Mouse (Mus musculus) c-Kit-positive CD71-positive TER-119-negative erythroid progenitor cells, embryonic 14.5 days (primary cell): ENCODE measurements around the gene Lsm11.

Source experiments
- DNase-seq: peaks from one replicate; pipeline ENCODE4 v3.0.0-alpha.2; 2013; ENCODE audit warnings: low read depth

The Lsm11 gene

DNA sequence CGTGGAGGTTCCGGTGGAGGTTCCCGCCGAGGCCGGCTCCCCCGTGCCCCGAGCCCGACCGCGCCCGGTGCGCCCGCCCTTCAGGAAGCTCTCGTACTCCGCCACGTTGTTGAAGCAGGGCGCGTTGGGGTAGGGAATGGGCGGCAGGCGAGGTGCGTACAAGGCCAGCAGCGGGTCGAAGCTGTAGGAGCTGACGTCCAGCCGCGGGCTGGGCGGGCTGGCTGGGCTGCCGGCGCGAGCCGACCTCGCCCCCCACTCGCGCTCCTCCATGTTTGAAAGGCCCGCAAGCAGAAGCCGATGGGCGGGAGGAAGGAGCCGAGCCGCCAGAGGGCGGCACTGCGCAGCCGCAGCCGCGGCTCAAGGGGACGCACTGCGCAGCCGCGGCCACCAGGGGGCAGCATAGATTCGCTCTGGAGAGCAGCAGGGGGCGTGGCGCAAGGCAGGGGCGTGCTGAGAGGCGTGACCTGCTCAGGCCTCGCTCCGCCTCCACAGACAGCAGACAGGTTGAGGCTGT is at the start of gene Lsm11:
TSS of gene Lsm11 (minus strand) at position 293 of the 514 bp plus-strand sequence.
- DNase-seq = peak; percentile 87

DNA sequence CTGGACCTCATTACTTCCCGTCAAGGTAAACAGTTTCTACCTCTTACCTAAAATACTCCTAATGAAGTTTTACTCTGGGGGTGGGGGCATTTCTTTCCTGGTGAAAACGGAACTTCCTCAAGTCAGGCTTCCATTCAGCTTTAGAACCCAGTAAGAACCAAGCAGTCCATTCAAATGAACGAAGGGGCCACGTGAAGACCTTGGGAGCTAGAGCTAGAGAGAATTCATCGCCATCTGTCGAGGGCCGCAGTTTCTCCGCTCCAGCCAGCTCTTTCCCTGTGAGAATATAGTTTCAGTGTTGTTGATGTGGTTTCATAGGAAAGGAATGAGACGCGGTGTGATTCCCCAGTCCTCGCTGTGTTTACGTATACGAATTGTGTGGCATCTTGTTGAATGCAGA is 47.4 kb upstream of the Lsm11 start:
- DNase-seq = no peak

DNA sequence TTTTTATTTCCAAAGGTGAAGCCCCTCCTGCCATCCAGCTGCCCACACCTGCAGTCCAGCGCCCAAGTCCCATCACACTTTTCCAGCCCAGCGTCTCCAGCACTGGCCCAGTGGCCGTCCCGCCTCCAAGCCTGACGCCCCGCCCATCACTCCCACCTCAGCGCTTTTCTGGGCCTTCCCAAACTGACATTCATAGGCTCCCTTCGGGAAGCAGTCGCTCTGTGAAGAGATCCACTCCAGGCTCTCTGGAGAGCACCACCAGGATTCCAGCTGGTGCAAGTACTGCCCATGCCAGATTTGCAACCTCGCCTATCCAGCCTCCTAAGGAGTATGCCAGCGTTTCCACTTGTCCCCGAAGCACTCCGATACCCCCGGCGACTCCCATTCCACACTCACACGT is 46.9 kb upstream of the Lsm11 start:
- DNase-seq = no peak

DNA sequence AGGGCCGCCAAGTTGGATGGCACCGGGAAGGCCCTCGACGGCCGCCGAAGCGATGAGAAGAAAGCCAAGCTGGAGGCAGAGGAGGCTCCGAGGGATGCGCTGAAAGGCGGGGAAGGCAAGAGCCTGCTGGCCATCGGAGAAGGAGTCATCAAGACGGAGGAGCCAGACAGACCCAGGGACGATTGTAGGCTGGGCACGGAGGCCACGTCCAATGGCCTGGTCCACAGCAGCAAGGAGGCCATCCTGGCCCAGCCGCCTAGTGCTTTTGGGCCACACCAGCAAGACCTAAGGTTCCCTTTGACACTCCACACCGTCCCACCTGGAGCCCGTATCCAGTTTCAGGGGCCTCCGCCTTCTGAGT is 36.1 kb upstream of the Lsm11 start:
- no peak for DNase-seq

DNA sequence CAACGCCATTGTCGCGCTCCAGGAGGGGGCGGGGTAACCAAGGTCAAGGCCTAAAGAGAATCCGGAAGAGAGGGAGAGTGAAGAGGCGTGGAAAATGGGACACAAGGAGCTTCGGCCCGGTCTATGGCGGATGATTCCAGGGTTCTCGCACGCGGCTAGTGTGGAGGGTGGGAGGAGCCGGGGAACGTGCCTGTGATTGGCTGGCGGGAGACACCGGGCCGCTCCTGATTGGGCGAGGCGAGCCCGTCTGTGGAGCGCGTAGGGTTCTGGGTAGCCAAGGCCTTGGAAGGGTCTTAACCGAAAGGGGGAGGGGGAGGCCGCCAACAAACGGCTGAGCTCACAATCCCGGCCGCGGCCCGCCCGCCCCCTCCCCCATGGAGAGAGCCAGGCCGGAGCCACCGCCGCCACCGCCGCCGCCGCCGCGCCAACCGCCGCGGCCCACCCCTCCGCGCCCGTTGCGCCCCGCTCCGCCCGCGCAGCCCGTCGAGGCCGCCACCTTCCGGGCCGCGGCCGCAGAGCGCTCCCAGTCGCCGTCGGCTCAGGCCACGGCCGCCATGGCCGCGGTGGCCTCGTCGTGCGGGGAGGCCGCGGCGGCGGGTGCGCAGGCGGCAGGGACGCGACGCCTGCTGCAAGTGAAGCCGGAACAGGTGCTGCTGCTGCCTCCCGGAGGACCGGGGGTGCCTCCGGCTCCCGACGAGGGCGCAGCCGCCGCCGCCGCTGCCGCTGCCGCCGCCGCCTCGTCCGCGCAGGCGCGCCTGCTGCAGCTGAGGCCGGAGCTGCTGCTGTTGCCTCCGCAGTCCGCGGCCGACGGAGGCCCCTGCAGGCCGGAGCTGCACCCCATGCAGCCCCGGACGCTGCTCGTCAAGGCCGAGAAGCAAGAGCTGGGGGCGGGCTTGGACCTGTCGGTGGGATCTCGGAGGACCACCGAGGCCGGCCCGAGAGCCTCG is 35.5 kb upstream of the Lsm11 start, which contains the start of gene Sox30:
TSS of gene Sox30 (plus strand) at position 365 of the 947 bp plus-strand sequence.
- no peak for DNase-seq

DNA sequence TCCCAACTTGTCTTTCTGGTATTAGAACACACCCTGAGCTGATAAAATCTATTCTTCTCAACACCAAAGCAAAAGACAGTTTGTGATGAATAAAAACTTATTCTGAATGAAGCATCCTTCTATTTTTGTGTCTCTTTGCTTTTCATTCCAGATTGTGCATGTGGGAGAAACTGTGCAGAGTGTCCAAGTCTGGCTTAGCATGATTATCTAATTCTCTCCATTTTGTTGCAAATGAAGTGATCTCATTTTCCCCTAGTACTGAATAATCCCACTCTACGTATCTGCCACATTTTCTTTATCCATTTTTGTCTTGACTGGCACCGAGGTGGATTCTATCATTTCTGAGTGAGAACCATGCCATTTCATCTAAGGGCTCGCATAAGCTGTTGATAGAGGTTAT is 31.3 kb upstream of the Lsm11 start:
- no peak for DNase-seq

DNA sequence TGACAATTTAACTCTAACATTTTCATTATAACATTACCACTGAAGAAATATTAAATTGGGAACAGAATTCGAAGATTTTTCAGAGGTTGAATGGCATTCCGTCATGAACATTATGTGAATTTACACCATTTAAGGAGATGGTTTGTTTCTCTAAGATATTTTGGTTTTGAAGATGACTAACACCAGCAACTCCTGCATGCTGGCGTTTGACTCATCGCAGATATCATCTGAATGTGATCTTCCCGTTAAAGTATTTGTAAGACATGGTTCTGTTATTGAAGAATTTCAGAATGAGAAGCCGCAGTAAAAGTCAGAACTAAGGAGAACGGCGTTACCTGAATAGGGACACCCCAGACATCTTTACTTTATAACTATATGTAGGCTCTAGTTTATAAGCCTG is 29.7 kb upstream of the Lsm11 start:
- DNase-seq = no peak

DNA sequence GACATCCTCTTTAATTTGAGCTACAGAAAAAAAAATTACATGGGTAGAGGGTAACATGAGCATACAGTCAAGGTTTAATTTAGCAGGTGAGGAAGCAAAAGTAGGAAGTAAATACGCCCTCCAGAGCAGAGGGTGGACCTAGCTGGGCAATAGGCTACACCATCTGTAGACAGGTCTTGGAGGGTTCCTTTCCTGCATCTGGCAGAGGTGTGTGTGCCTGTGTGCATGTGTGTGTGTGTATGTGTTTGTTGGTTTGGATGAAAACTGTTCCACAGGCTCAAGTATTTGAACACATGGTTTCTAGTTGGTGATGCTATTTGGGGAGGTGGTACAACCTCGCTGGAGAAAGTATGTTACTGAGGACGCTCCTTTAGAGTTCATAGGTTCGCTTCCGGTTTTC is 28.9 kb upstream of the Lsm11 start:
- DNase-seq = no peak

DNA sequence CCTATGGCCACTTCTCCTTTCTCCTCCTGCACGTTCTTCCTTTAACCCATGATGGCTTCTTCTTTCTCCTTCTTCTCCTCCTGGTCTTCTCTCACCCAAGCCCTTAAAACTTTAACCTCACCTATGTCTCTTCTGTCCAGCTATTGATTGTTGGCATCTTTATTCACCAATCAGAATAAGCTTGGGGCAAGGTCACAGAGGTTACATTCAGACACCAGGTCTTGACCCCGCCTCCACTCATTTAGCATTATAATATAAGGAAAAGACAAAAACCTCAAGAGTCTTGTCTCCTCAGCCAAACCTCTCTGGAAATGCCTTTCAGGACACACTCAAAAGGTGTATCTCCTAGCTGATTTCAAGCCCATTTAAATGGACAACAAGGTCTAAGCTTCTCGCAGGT is 23.7 kb upstream of the Lsm11 start:
- DNase-seq = no peak

DNA sequence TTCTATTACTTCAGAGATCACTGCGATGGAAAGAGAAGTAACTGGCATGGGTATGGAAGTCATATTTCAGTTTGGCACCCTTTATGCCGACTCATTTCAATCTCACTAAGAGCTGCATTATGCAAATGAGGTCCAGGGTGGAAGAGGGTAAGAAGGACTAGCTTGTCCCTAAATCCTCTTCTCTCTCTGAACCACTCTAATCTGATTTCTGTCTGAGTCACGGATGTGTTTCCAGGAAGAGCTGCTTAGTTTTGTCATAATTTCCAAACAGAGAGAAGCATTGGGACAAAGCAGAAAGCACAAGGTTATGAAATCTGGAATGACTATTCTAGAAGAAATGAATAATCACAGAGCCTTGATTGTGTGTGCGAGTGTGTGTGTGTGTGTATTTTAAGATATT is 22.2 kb upstream of the Lsm11 start:
- DNase-seq = no peak

DNA sequence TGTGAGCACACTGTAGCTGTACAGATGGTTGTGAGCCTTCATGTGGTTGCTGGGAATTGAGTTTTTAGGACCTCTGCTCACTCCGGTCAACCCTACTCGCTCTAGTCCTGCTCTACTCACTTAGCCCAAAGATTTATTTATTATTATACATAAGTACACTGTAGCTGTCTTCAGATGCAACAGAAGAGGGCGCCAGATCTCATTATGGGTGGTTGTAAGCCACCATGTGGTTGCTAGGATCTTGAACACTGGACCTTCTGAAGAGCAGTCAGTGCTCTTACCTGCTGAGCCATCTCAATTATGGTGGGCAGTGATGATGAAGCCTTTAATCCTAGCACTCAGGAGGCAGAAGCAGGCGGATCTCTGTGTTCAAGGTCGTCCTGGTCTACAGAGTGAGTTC is 15.3 kb upstream of the Lsm11 start:
- no peak for DNase-seq

DNA sequence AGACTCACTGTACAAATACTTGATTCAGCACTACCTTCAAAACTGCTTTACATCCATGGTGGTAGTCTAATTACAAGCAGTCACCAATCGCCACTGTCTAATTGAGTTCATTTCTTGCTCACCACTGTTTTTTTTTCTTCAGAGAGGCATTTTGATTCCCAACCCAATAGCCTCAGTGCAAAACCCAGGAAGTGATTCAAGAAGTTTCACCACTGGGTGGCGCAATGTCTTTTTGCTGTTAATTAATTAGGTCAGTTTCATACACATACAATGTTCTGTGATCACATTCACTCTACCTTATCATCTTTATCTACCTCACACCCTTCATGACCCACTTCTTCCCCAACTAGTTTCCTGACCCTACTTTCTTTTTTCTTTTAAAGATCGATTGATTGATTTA is 14.9 kb upstream of the Lsm11 start:
- DNase-seq = peak; percentile 41

DNA sequence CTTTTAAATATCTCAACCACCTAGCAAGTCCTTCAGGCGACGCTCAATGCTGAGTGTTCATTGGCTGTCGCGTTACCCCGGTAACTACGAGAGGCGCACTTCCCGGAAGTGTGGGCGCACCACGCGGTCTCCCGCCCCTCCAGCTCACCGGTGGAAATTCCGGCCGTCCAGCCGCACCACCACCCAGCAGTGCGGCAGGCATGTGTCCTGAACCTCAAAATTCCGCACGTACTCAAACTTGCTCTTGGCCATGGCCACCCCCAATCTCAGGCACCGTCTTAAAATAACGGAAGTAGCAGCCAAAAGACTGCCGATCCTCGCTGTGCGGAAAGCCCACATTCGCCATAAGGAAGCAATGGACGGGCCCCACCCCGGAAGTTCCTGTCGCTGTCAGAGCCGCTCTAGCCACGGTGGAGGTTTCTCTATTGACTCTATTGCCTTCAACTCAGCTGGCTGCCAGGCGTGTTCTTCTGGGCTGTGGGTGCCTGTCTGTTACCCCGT is 10.4 kb upstream of the Lsm11 start, which contains the start of gene Thg1l:
TSS of gene Thg1l (minus strand) at position 368 of the 501 bp plus-strand sequence.
- DNase-seq = peak; percentile 93

DNA sequence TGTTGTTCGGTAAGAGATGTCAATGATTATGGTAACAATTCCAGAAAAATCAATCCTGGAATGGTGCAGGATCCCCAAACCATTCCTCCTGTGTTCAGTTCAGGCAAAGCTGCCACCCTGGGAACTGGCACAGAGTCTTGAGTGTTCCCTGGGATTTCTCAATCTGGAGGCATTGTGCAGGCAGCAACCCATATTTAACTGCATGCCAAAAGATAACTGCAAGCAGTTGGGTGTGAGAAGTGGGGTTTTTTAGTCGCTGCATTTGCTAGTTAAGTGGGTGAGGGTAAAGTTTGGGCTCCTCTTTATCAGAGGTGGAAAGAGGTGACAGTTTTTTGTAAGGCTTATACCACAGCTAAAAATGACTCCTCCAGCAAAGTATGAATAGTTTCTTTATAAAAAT is 2.8 kb upstream of the Lsm11 start:
- no peak for DNase-seq

DNA sequence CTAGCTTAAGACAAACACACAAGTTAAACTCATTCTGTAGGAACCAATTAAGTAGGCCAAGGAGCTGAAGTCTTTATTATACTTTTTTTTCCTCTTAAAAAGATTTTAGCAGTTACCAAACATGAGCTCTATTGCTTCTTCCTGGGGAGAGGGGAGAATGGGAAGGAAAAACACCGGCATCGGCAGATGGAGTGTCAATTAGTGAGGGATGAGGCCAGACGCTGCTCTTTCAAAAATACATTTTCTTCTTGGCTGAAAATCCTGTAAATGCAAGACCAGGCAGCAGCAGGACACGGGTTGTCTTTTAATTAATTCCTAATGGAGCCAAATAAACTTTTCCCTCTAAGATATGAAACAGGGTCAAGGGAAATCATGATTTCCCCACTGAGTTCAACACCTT is 2.1 kb upstream of the Lsm11 start:
- DNase-seq = no peak

DNA sequence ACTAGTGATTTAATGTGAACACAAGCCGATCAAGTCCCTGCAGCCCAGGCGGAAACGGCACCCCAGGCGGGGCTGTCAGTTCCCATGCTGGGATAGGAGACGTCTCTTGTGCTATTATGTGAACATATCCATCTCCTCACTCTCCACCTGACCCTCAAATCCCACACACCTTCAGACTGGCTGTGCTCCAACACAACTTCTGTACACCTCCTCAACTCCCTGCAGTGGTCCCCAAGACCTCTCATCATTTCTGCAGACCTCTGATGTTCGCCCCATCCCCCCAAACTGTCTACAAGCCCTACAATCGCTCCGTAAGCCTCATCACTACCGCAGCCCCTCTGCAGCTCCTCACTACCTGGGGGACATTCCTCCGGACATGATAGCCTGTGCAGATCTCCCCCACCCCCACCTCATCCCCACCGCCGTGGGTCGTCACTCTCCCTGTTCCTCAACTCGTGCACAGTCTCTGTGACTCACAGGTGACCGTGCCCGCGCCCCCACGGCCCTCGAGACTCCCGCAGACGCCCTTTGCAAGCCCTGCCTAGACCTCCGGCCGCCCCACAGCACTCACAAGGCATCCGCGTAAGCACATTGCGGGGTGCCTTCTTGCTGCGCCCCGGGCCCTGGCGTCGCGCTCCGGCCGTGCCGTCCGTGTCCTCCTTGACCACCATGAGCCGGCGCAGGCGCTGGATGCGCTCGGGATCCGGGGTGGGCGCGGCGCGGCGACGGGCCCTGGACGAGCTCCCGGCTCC is 668 bp downstream of the Lsm11 start:
- DNase-seq = no peak

DNA sequence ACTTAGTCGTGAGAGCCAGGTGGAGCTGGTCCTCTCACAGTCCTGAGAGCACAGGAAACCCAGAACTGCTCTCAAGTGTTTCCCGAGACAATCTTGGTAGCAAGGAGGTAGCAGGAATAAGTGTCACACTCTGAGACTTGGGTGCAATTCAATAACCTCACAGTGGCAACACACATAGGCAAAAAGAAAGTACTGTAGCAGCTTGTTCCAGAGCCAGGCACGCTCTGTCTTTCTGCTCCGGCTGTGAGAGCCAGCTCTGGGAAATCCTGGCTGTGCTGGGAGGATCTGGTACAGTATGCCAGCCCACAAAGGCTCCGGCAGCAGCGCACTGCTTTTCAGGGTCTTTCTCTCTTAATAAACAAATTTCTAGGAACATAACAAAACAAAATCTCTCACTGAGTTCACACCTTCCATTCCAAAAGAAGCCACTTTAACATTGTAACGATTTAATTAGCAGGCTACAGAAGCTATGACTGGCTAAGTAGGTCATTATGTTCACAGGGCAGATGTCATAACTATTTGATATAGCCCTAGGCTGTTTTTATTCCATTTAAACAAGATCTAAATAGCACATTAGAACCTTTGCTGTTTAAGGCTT is 1.5 kb downstream of the Lsm11 start:
- DNase-seq = no peak

DNA sequence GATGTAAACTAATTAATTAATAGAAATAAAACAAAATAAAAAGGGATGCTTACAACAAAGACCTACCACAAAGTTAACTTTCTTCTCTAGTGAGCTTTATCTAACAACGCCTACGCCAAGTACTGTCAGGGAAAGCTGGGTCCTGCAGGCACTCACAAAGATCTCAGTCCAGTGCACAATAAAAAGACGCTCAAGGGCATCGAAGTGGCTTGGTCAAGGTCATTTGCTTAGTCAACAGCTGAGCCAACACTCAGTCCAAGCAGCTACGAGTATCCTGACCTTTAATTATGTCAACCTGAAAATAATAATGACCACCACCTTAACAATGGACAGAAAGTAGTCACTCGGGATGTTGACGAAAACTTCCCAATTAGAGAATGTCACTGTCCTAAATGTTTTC is 2.5 kb downstream of the Lsm11 start:
- DNase-seq = no peak

DNA sequence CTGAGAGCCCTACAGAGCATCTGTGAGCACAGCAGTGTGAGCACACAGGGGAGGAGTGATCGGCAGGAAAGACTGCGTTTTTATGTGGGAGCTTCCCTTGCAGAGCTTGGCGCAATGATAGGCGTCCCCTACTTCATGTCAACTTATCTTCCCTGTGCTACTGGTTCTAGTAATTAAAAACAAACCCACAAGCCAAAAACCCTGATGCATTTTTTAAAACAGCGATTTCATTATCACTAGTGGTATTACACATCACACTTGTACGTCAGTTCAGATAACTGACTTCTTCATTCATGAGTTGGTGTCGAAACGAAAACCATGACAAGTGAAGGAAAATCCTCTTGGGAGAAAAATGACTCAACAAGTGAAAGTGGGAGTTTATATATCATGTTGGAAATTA is 5.8 kb downstream of the Lsm11 start:
- no peak for DNase-seq

DNA sequence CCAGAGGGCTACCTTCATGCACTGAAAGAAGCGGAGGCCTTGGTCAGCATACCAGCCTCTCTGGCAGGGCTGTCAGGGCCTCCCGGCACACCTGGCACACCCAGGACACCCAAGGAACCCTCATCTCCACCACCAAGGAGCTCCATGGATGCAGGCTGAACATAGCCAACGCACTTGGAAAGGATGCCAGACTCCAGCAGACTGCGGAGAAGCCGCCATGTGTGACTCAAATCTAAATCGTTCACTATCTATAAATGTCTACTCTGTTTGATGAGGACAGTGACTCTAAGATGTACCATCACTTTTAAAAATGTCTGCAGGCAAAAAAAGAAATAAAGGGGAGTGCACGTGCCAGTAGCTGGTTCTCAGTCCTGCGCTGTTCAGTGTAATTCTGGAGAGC is 7.3 kb downstream of the Lsm11 start:
- DNase-seq = no peak

DNA sequence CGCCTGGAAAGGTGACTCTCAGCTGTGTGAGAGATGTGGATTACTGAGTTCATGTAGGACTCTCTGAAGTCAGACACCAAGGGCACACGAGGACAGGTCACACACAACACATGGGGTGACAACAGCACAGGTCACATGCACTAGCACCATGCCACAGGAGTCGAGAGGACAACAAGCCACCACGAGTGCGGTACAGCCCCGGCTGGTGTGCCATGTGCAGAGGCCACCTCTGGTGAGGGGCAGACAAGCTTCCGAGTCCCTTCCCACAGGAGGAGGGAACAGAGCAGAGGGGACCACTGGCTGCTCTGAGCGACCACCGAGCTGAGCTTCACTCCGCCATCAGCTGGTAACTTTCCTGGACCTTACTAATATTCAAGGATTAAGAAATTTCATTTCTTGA is 12.0 kb downstream of the Lsm11 start:
- DNase-seq = no peak

DNA sequence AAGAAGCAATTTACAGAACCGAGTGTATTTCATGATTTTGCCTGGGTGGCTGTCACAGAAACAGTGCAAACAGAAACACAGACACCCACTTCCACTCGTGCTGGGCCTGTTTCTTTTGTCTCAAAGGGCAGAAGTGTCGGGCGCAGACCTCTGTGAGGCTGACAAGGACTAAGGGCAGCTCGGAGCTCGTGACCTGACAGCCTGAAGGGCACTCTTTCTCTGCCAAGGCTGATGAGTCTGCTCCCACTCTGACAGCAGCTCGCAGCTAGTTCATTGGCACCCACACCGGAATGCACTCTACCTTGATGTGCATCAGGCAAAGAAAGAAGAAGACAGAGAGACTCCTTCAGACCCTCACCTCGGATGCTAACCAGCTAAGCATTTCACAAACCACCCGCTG is 15.2 kb downstream of the Lsm11 start:
- DNase-seq = no peak
